17 mouse cellular contexts compared by ENCODE assay signal in genomic region chr11:75758553-75758952, GRCm38 (mm10). TPM values are rescaled to one million over a fixed set of nuclear protein-coding genes. Genes with fewer than 3 reads are reported as not detected.
"Had no signal": no experiment of that assay in that cellular context is flagged by ENCODE, and none has a peak within 500 bp of the region (broad histone marks: within the 10 kb centered on the region; RNA-seq: fewer than 3 reads in every experiment).

No protein-coding gene starts in this region.

- H3K4me3 ChIP-seq: neural tube, embryonic 13.5 days; neural tube, embryonic 15.5 days; stomach, embryonic 15.5 days had no signal

- DNase-seq: retina, postnatal 1 day; right cerebral cortex, adult 18-20 months; right cerebral cortex, postnatal 14 days; right cerebral cortex, postnatal 25 days; right cerebral cortex, postnatal 4 days; spleen, adult 18-20 months; thymus, adult 18-20 months; thymus, adult 2 months; thymus, postnatal 14 days; thymus, postnatal 25 days; thymus, postnatal 36 days; thymus, postnatal 4 days had no signal

- H3K27ac ChIP-seq: neural tube, embryonic 13.5 days; neural tube, embryonic 15.5 days; stomach, embryonic 15.5 days; stomach, postnatal 0 days had no signal

RNA-seq across cellular contexts. Expression of gene Doc2b, which starts 37.3 kb away (rescaled TPM):
- total RNA-seq: neutrophil, adult 5-6 weeks had no signal
